Mouse (Mus musculus) myocyte (in vitro differentiated cells): ENCODE data around the gene Gm5065.

Experiments used
- CEBPB ChIP-seq: IDR thresholded peaks from 2 replicates; pipeline ENCODE4 v1.6.1; 2011; ENCODE audit warnings: mild to moderate bottlenecking, moderate library complexity; ENCODE audit not compliant: poor library complexity, insufficient read depth, severe bottlenecking
- E2F4 ChIP-seq: IDR thresholded peaks from one replicate; pipeline ENCODE4 v1.6.1; 2011; ENCODE audit warnings: mild to moderate bottlenecking, control low read depth, moderate library complexity; ENCODE audit not compliant: insufficient read depth
- MAX ChIP-seq: IDR thresholded peaks from one replicate; pipeline ENCODE4 v1.6.1; 2011; ENCODE audit warnings: low read depth, mild to moderate bottlenecking, control low read depth
- POLR2A ChIP-seq: IDR thresholded peaks from one replicate; pipeline ENCODE4 v1.6.1; 2011; ENCODE audit warnings: low read depth, mild to moderate bottlenecking, control low read depth, moderate library complexity; ENCODE audit not compliant: insufficient read length
- POLR2AphosphoS2 ChIP-seq: IDR thresholded peaks from one replicate; pipeline ENCODE4 v1.6.1; 2011; ENCODE audit warnings: low read depth, control low read depth; ENCODE audit not compliant: insufficient read length
- SRF ChIP-seq: IDR thresholded peaks from one replicate; pipeline ENCODE4 v1.6.1; 2011; ENCODE audit warnings: low read depth; ENCODE audit not compliant: control insufficient read depth, insufficient read length
- TCF12 ChIP-seq: IDR thresholded peaks from one replicate; pipeline ENCODE4 v1.6.1; 2011; ENCODE audit warnings: mild to moderate bottlenecking, control low read depth; ENCODE audit not compliant: poor library complexity, insufficient read depth, severe bottlenecking
- USF1 ChIP-seq: IDR thresholded peaks from one replicate; pipeline ENCODE4 v1.6.1; 2011; ENCODE audit warnings: low read depth, mild to moderate bottlenecking, control low read depth, moderate library complexity

GRCm38 (mm10) chr7:5350935-5351334 lies 598 bp downstream of the Gm5065 start, which contains the start of gene Nlrp2:
- TF ChIP-seq POLR2A = no peak
- no peak for TF ChIP-seq E2F4
- TF ChIP-seq CEBPB = no peak
- no peak for TF ChIP-seq TCF12
- TF ChIP-seq POLR2AphosphoS2 = no peak
- no peak for TF ChIP-seq MAX
- no peak for TF ChIP-seq USF1
- no peak for TF ChIP-seq SRF
